ENCODE assay signal across 9 mouse cellular contexts in the genomic region with DNA sequence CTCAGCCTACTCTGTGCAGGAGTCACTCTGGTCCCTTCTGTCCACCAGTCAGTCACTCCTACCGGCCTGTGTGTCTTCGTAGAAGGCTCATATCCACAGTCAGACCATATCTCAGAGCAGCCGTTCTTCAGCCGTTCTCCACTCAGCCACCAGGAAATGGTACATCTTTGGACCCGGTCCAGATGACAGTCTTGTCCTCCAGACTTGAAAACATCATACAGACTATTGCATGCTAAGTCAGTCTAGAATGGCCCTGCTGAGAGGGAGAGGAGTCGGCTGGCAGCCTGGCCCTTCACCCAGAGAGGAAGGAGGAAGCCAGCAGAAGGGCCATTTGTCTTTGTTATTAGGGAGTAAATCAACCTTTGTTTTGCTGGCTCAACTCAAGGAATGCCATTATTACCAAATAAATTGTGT. TPM values are rescaled to one million over a fixed set of nuclear protein-coding genes. Genes with fewer than 3 reads are reported as not detected.
DNase-seq lines count a peak whose midpoint lies in the region; ATAC-seq lines count a peak whose summit lies in the region.
"Had no signal": no experiment of that assay in that cellular context is flagged by ENCODE, and none has a peak within 500 bp of the region (broad histone marks: within the 10 kb centered on the region; RNA-seq: fewer than 3 reads in every experiment).

No protein-coding gene starts in this region.

- no peaks in the 10 kb centered on the region for H3K9me3 ChIP-seq in heart, embryonic 15.5 days (replicated peaks)
- H3K9me3 ChIP-seq in neural tube, embryonic 11.5 days (ENCODE audit: control insufficient read depth, low read length) = no peaks in the 10 kb centered on the region
- peaks cover 7% of the 10 kb centered on the region; the same call in 1 of the 2 replicates for H3K9me3 ChIP-seq in hindbrain, embryonic 14.5 days (ENCODE audit: control insufficient read depth, low read length)

- H3K4me2 ChIP-seq in heart, embryonic 15.5 days = peak overlapping the region; percentile 46
- H3K4me2 ChIP-seq in neural tube, embryonic 11.5 days (ENCODE audit: low read depth) = peak overlapping the region; percentile 26
- 0 out of 2 replicates have a peak overlapping the region, but pooled peaks have one; percentile 7 for H3K4me2 ChIP-seq in hindbrain, embryonic 14.5 days (replicated peaks)

- no peaks in the 10 kb centered on the region for H3K36me3 ChIP-seq in heart, embryonic 15.5 days
- H3K36me3 ChIP-seq in neural tube, embryonic 11.5 days (ENCODE audit: control insufficient read depth, insufficient read depth, low read length) = no peaks in the 10 kb centered on the region
- no peaks in the 10 kb centered on the region for H3K36me3 ChIP-seq in hindbrain, embryonic 14.5 days (replicated peaks; ENCODE audit: control insufficient read depth, insufficient read depth)

- H3K4me3 ChIP-seq in heart, embryonic 15.5 days = no peak overlapping the region
- H3K4me3 ChIP-seq in neural tube, embryonic 11.5 days (ENCODE audit: low read depth, low read length) = no peak overlapping the region
- no peak overlapping the region for H3K4me3 ChIP-seq in hindbrain, embryonic 14.5 days (replicated peaks; ENCODE audit: low read length)

- no peak overlapping the region for H3K27ac ChIP-seq in heart, embryonic 15.5 days
- peak overlapping the region; percentile 67 for H3K27ac ChIP-seq in neural tube, embryonic 11.5 days (ENCODE audit: low read depth, low read length)
- no peak overlapping the region for H3K27ac ChIP-seq in hindbrain, embryonic 14.5 days

- H3K9ac ChIP-seq in heart, embryonic 15.5 days = peak overlapping the region; percentile 27; the same call in 1 of the 2 replicates
- H3K9ac ChIP-seq in neural tube, embryonic 11.5 days (ENCODE audit: low read length) = peak overlapping the region; percentile 35; the same call in 1 of the 2 replicates
- H3K9ac ChIP-seq in hindbrain, embryonic 14.5 days = no peak overlapping the region

- no peak for ATAC-seq in heart, embryonic 15.5 days (replicated peaks; ENCODE audit: insufficient number of reproducible peaks, insufficient read depth, low FRiP score, low read depth)
- 0 out of 2 replicates have a peak, but pooled peaks have one; percentile 14 for ATAC-seq in neural tube, embryonic 11.5 days (ENCODE audit: insufficient read depth, low FRiP score, low TSS enrichment)
- ATAC-seq in hindbrain, embryonic 14.5 days (ENCODE audit: low FRiP score) = no peak

- DNase-seq in heart, postnatal 4 days = no peak
- DNase-seq in neural tube, embryonic 11.5 days (ENCODE audit: low spot score) = no peak
- DNase-seq in neural tube, embryonic 10.5 days (ENCODE audit: extremely low spot score, low spot score) = no peak
- DNase-seq in hindbrain, embryonic 14.5 days (ENCODE audit: low spot score) = no peak
- DNase-seq in layer of hippocampus, postnatal 10 days (ENCODE audit: low spot score in 2 of 2) = no peak
- no peak for DNase-seq in urinary bladder, postnatal 14 days (ENCODE audit: low spot score)
- DNase-seq: adrenal gland, postnatal 25 days had no signal

- 25% methylated on average over 6 of the region's 6 CpGs for WGBS in heart, embryonic 15.5 days
- 15% methylated on average over 6 of the region's 6 CpGs for WGBS in neural tube, embryonic 11.5 days
- 50% methylated on average over 6 of the region's 6 CpGs for WGBS in hindbrain, embryonic 14.5 days

- no peaks in the 10 kb centered on the region for H3K27me3 ChIP-seq in heart, embryonic 15.5 days
- H3K27me3 ChIP-seq in neural tube, embryonic 11.5 days (ENCODE audit: control insufficient read depth, insufficient read depth, low read length) = no peaks in the 10 kb centered on the region
- 0 out of 2 replicates have a peak, but pooled peaks cover 6% of the 10 kb centered on the region for H3K27me3 ChIP-seq in hindbrain, embryonic 14.5 days (ENCODE audit: control insufficient read depth, insufficient read depth, low read length)

- H3K4me1 ChIP-seq in heart, embryonic 15.5 days (replicated peaks) = peaks cover 16% of the 10 kb centered on the region
- peaks cover 36% of the 10 kb centered on the region for H3K4me1 ChIP-seq in neural tube, embryonic 11.5 days (ENCODE audit: control insufficient read depth, insufficient read depth, low read length)
- H3K4me1 ChIP-seq in hindbrain, embryonic 14.5 days (replicated peaks; ENCODE audit: control insufficient read depth, insufficient read depth, low read length) = peaks cover 17% of the 10 kb centered on the region

RNA-seq across cellular contexts. Expression of gene Gas1, which starts 54.0 kb away (rescaled TPM):
- 37.2 and 47.7 TPM in 2 replicates for polyA plus RNA-seq in heart, embryonic 15.5 days (2015; fragmentation: Nextera tagmentation; extraction: Ambion mirVana)
- 10 to 100 TPM; 53.5 to 56.8 TPM for total RNA-seq in heart, postnatal 4 days (2021)
- polyA plus RNA-seq in neural tube, embryonic 11.5 days (2014; fragmentation: Nextera tagmentation; extraction: Ambion mirVana) = 168 and 192 TPM in 2 replicates
- 19.3 and 26.0 TPM in 2 replicates for polyA plus RNA-seq in hindbrain, embryonic 14.5 days (2014; fragmentation: Nextera tagmentation; extraction: Ambion mirVana)
- 10 to 100 TPM; 12.9 to 14.0 TPM for total RNA-seq in layer of hippocampus, postnatal 10 days (2021)
- total RNA-seq: hematopoietic stem cell, adult 5-6 weeks had no signal
